11 mouse cellular contexts compared by ENCODE assay signal in genomic region chr2:153522270-153522669, GRCm38 (mm10). TPM values are rescaled to one million over a fixed set of nuclear protein-coding genes. Genes with fewer than 3 reads are reported as not detected.
DNase-seq lines count a peak whose midpoint lies in the region; ATAC-seq and TF ChIP-seq lines count a peak whose summit lies in the region.
"Had no signal": no experiment of that assay in that cellular context is flagged by ENCODE, and none has a peak within 500 bp of the region (broad histone marks: within the 10 kb centered on the region; RNA-seq: fewer than 3 reads in every experiment).

No protein-coding gene starts in this region.

- no peaks in the 10 kb centered on the region for H3K9me3 ChIP-seq in intestine, embryonic 14.5 days (ENCODE audit: control insufficient read depth, low read length)
- H3K9me3 ChIP-seq in intestine, postnatal 0 days (ENCODE audit: control insufficient read depth), result no peaks in the 10 kb centered on the region
- no peaks in the 10 kb centered on the region for H3K9me3 ChIP-seq in embryonic facial prominence, embryonic 11.5 days (replicated peaks; ENCODE audit: control insufficient read depth, low read length)
- no peaks in the 10 kb centered on the region for H3K9me3 ChIP-seq in liver, embryonic 13.5 days (replicated peaks)

- no peaks in the 10 kb centered on the region for H3K36me3 ChIP-seq in intestine, embryonic 14.5 days (ENCODE audit: control insufficient read depth, insufficient read depth, low read length)
- H3K36me3 ChIP-seq in intestine, postnatal 0 days (ENCODE audit: control insufficient read depth, insufficient read depth), result no peaks in the 10 kb centered on the region
- H3K36me3 ChIP-seq in embryonic facial prominence, embryonic 11.5 days (replicated peaks; ENCODE audit: control insufficient read depth, insufficient read depth, low read depth, low read length), result no peaks in the 10 kb centered on the region
- no peaks in the 10 kb centered on the region for H3K36me3 ChIP-seq in liver, embryonic 13.5 days

- H3K4me3 ChIP-seq in intestine, embryonic 14.5 days (ENCODE audit: low read depth, low read length), result no peak overlapping the region
- no peak overlapping the region for H3K4me3 ChIP-seq in intestine, postnatal 0 days (ENCODE audit: low read depth, low read length)
- H3K4me3 ChIP-seq in embryonic facial prominence, embryonic 11.5 days (ENCODE audit: low read depth, low read length), result no peak overlapping the region
- no peak overlapping the region for H3K4me3 ChIP-seq in liver, embryonic 13.5 days (replicated peaks)

- H3K4me2 ChIP-seq in intestine, embryonic 14.5 days (ENCODE audit: low read length), result no peak overlapping the region
- no peak overlapping the region for H3K4me2 ChIP-seq in intestine, postnatal 0 days (replicated peaks; ENCODE audit: low read depth)
- no peak overlapping the region for H3K4me2 ChIP-seq in embryonic facial prominence, embryonic 11.5 days (ENCODE audit: low read depth, low read length)
- 0 out of 2 replicates have a peak overlapping the region, but pooled peaks have one; percentile 3 for H3K4me2 ChIP-seq in liver, embryonic 13.5 days

- WGBS in intestine, embryonic 14.5 days, result 30% methylated on average over 4 of the region's 4 CpGs
- 69% methylated on average over 4 of the region's 4 CpGs for WGBS in intestine, postnatal 0 days
- 16% methylated on average over 4 of the region's 4 CpGs for WGBS in embryonic facial prominence, embryonic 11.5 days
- WGBS in liver, embryonic 13.5 days (ENCODE audit: insufficient replicate concordance), result 55% methylated on average over 4 of the region's 4 CpGs

- H3K27me3 ChIP-seq in intestine, embryonic 14.5 days (replicated peaks; ENCODE audit: control insufficient read depth, insufficient read depth, low read length), result 0 out of 2 replicates have a peak, but pooled peaks cover 5% of the 10 kb centered on the region
- no peaks in the 10 kb centered on the region for H3K27me3 ChIP-seq in intestine, postnatal 0 days (replicated peaks; ENCODE audit: control insufficient read depth, insufficient read depth, low read length)
- H3K27me3 ChIP-seq in embryonic facial prominence, embryonic 11.5 days (ENCODE audit: control insufficient read depth, insufficient read depth, low read length), result peaks cover 5% of the 10 kb centered on the region; the same call in 1 of the 2 replicates
- H3K27me3 ChIP-seq in liver, embryonic 13.5 days, result no peaks in the 10 kb centered on the region

- DNase-seq in intestine, embryonic 14.5 days (ENCODE audit: low spot score), result no peak
- peak; percentile 52 for DNase-seq in Muller cell, postnatal 12 days (ENCODE audit: inconsistent ontology term)
- DNase-seq in embryonic facial prominence, embryonic 11.5 days (ENCODE audit: low spot score), result peak; percentile 19
- no peak for DNase-seq in liver, embryonic 13.5 days
- no peak for DNase-seq in cerebellum, adult 9-10 months
- no peak for DNase-seq in layer of hippocampus, adult 8-10 months (ENCODE audit: low spot score in 2 of 2)
- DNase-seq in gastrocnemius, postnatal 25 days, result no peak
- DNase-seq: kidney, postnatal 4 days had no signal

- 0 out of 2 replicates have a peak overlapping the region, but pooled peaks have one; percentile 27 for H3K27ac ChIP-seq in intestine, embryonic 14.5 days (ENCODE audit: low read depth)
- no peak overlapping the region for H3K27ac ChIP-seq in intestine, postnatal 0 days (ENCODE audit: low read depth, low read length)
- no peak overlapping the region for H3K27ac ChIP-seq in embryonic facial prominence, embryonic 11.5 days (replicated peaks; ENCODE audit: low read depth, low read length)
- H3K27ac ChIP-seq in liver, embryonic 13.5 days, result peak overlapping the region; percentile 92

- peaks cover 31% of the 10 kb centered on the region for H3K4me1 ChIP-seq in intestine, embryonic 14.5 days (replicated peaks; ENCODE audit: control insufficient read depth, insufficient read depth, low read length)
- H3K4me1 ChIP-seq in intestine, postnatal 0 days (replicated peaks; ENCODE audit: control insufficient read depth, insufficient read depth, low read length), result peaks cover 8% of the 10 kb centered on the region; the same call in 1 of the 2 replicates
- H3K4me1 ChIP-seq in embryonic facial prominence, embryonic 11.5 days (ENCODE audit: control insufficient read depth, insufficient read depth, low read length), result peaks cover 5% of the 10 kb centered on the region
- peaks cover 100% of the 10 kb centered on the region for H3K4me1 ChIP-seq in liver, embryonic 13.5 days (replicated peaks)

- 0 out of 2 replicates have a peak, but pooled peaks have one; percentile 21 for ATAC-seq in intestine, embryonic 14.5 days (replicated peaks; ENCODE audit: low FRiP score, low TSS enrichment, low read depth)
- ATAC-seq in intestine, postnatal 0 days, result no peak
- peak; percentile 41; the same call in 1 of the 2 replicates for ATAC-seq in embryonic facial prominence, embryonic 11.5 days (replicated peaks; ENCODE audit: insufficient number of reproducible peaks, low FRiP score, low TSS enrichment, low read depth)
- no peak for ATAC-seq in liver, embryonic 13.5 days (ENCODE audit: low read depth)

- TF ChIP-seq CTCF in intestine, postnatal 0 days (IDR thresholded peaks at IDR 0.05; ENCODE audit: low read depth), result no peak

- no peak overlapping the region for H3K9ac ChIP-seq in intestine, embryonic 14.5 days (ENCODE audit: low read length)
- H3K9ac ChIP-seq in intestine, postnatal 0 days (ENCODE audit: low read depth, low read length), result no peak overlapping the region
- H3K9ac ChIP-seq in embryonic facial prominence, embryonic 11.5 days (replicated peaks; ENCODE audit: low read length), result no peak overlapping the region
- H3K9ac ChIP-seq in liver, embryonic 13.5 days, result 0 out of 2 replicates have a peak overlapping the region, but pooled peaks have one; percentile 16
- H3K9ac ChIP-seq: liver, embryonic 14.5 days had no signal

RNA-seq across cellular contexts. Expression of gene Nol4l, which starts 7.5 kb away (rescaled TPM):
- 26.4 and 27.9 TPM in 2 replicates for polyA plus RNA-seq in intestine, embryonic 14.5 days (2014; fragmentation: Nextera tagmentation; extraction: Ambion mirVana)
- 21.9 and 25.2 TPM in 2 replicates for polyA plus RNA-seq in intestine, postnatal 0 days (2015; fragmentation: Nextera tagmentation; extraction: Ambion mirVana)
- polyA plus RNA-seq in embryonic facial prominence, embryonic 11.5 days (2014; fragmentation: Nextera tagmentation; extraction: Ambion mirVana), result 17.6 and 21.0 TPM in 2 replicates
- polyA plus RNA-seq in liver, embryonic 13.5 days (2015; fragmentation: Nextera tagmentation; extraction: Ambion mirVana), result 5.3 and 5.4 TPM in 2 replicates
- 10 to 100 TPM; 44.4 to 47.8 (median 45.1) TPM for total RNA-seq in layer of hippocampus, adult 8-10 months (2022)
- total RNA-seq in gastrocnemius, postnatal 25 days (2021), result 1 to 10 TPM; 1.4 to 1.6 TPM

RNA-seq across cellular contexts. Expression of gene 4930404H24Rik, which starts 29.7 kb away (rescaled TPM):
- polyA plus RNA-seq in intestine, embryonic 14.5 days (2014; fragmentation: Nextera tagmentation; extraction: Ambion mirVana), result not detected in 2 replicates
- polyA plus RNA-seq in intestine, postnatal 0 days (2015; fragmentation: Nextera tagmentation; extraction: Ambion mirVana), result not detected in 2 replicates
- not detected in 2 replicates for polyA plus RNA-seq in embryonic facial prominence, embryonic 11.5 days (2014; fragmentation: Nextera tagmentation; extraction: Ambion mirVana)
- not detected in 2 replicates for polyA plus RNA-seq in liver, embryonic 13.5 days (2015; fragmentation: Nextera tagmentation; extraction: Ambion mirVana)
- 1 to 10 TPM in 1 of 4 experiments, not detected in 3; 1.8 TPM for total RNA-seq in layer of hippocampus, adult 8-10 months (2022)
- not detected for total RNA-seq in gastrocnemius, postnatal 25 days (2021)
- total RNA-seq: granulocyte monocyte progenitor cell, adult 5-6 weeks had no signal
- polyA plus RNA-seq: liver, embryonic 14.5 days had no signal

Comparison
In these comparisons a context has a peak if more than half of its experiments do, and no peak if none do; other contexts are left out.
1. ATAC-seq: peak in intestine, embryonic 14.5 days (single experiment) and embryonic facial prominence, embryonic 11.5 days (single experiment); none in intestine, postnatal 0 days (single experiment) and liver, embryonic 13.5 days (single experiment).
2. H3K27ac ChIP-seq: peak in intestine, embryonic 14.5 days (single experiment) and liver, embryonic 13.5 days (single experiment); none in intestine, postnatal 0 days (single experiment) and embryonic facial prominence, embryonic 11.5 days (single experiment).
3. DNase-seq: peak in Muller cell, postnatal 12 days (single experiment) and embryonic facial prominence, embryonic 11.5 days (single experiment); none in intestine, embryonic 14.5 days (single experiment), liver, embryonic 13.5 days (single experiment), cerebellum, adult 9-10 months (single experiment), layer of hippocampus, adult 8-10 months (0 of 2) and gastrocnemius, postnatal 25 days (single experiment).